Mouse (Mus musculus) heart, embryonic 14.5 days (tissue): ENCODE measurements around the gene Zswim4. TPM values are rescaled to one million over a fixed set of nuclear protein-coding genes. Genes with fewer than 3 reads are reported as not detected.

Experiments used
- ATAC-seq: fragments of 200-750 bp; cut with Nextera tagmentation; 2 replicates; pipeline ENCODE4 v1.8.0; 2017; ENCODE audit warnings: low read depth, moderate TSS enrichment; ENCODE audit not compliant: insufficient number of reproducible peaks, insufficient read depth, low FRiP score
- H3K27ac ChIP-seq, 2 experiments: fragments of 200-500 bp in 1 of 2; fragments of 300-500 bp in 1 of 2; sonication (generic) in 1 of 2; replicated peaks in 1 of 2; 2 replicates each; pipeline ENCODE4 v1.5.1; 2012 to 2014; ENCODE audit warnings: low read depth in 2 of 2, low read length in 2 of 2, control low read depth in 1 of 2, mild to moderate bottlenecking in 1 of 2, mixed read lengths in 1 of 2; ENCODE audit not compliant: control insufficient read depth in 1 of 2, insufficient read depth in 1 of 2
- H3K27me3 ChIP-seq: fragments of 300-500 bp; sonication (generic); 2 replicates; pipeline ENCODE4 v1.6.1; 2014; ENCODE audit warnings: mild to moderate bottlenecking, low read length, control low read depth; ENCODE audit not compliant: control insufficient read depth, insufficient read depth
- H3K36me3 ChIP-seq: fragments of 300-500 bp; sonication (generic); 2 replicates; pipeline ENCODE4 v1.6.1; 2014; ENCODE audit warnings: mild to moderate bottlenecking, control low read depth, low read length, mixed read lengths; ENCODE audit not compliant: control insufficient read depth, insufficient read depth
- H3K4me1 ChIP-seq, 2 experiments: fragments of 200-500 bp in 1 of 2; fragments of 300-500 bp in 1 of 2; sonication (generic) in 1 of 2; 2 replicates each; pipeline ENCODE4 v1.6.1; 2012 to 2014; ENCODE audit warnings: low read length in 2 of 2, control low read depth in 1 of 2, mixed read lengths in 1 of 2; ENCODE audit not compliant: control insufficient read depth in 2 of 2, insufficient read depth in 2 of 2
- H3K4me2 ChIP-seq: fragments of 300-500 bp; sonication (generic); 2 replicates; pipeline ENCODE4 v1.6.1; 2014; ENCODE audit warnings: mild to moderate bottlenecking, low read length
- H3K4me3 ChIP-seq, 2 experiments: fragments of 200-500 bp in 1 of 2; fragments of 300-500 bp in 1 of 2; sonication (generic) in 1 of 2; 2 replicates each; pipeline ENCODE4 v1.5.1; 2012 to 2014; ENCODE audit warnings: low read length in 2 of 2, mild to moderate bottlenecking in 2 of 2, control low read depth in 1 of 2, low read depth in 1 of 2, moderate library complexity in 1 of 2; ENCODE audit not compliant: control insufficient read depth in 1 of 2, insufficient read depth in 1 of 2
- H3K9ac ChIP-seq: fragments of 300-500 bp; sonication (generic); 2 replicates; pipeline ENCODE4 v1.6.1; 2014; ENCODE audit warnings: mild to moderate bottlenecking, low read length
- H3K9me3 ChIP-seq: fragments of 300-500 bp; sonication (generic); 2 replicates; pipeline ENCODE4 v1.6.1; 2016; ENCODE audit warnings: low read length, control low read depth; ENCODE audit not compliant: control insufficient read depth
- whole genome bisulfite sequencing: fragments of 180-500 bp; shearing (Covaris S2); extraction: QIAGEN DNeasy Blood & Tissue Kit; methylation state at CpG from one replicate; pipeline ENCODE4 v1.1.7; 2014; 5-methylcytosine and 5-hydroxymethylcytosine counted together
- polyA plus RNA-seq: library from polyadenylated mRNA; unstranded; fragments of >200 nt; fragmentation: Nextera tagmentation; extraction: Ambion mirVana; gene quantifications from 2 replicates; pipeline ENCODE4 v1.2.1, GENCODE M21; 2014

The Zswim4 gene
- polyA plus RNA-seq, 1 experiment from 2014 or later, result 6.7 TPM

- Histone ChIP-seq H3K4me3 (peak within 1 kb of the TSS; percentile 70 to 89), H3K27me3 (no peaks in the 10 kb centered on the region)
- under 1% methylated on average over 44 of the region's 44 CpGs for WGBS
Measured at GRCm38 (mm10) chr8:84269950-84270773, 33.3 kb upstream of the Zswim4 start, which contains the start of gene Ccdc130. Ccdc130 (minus strand) TSS chr8:84270380.

GRCm38 (mm10) chr8:84261098-84261497, 24.2 kb upstream of the Zswim4 start:
- Histone ChIP-seq H3K36me3 (peaks cover 81% of the 10 kb centered on the region), H3K9ac (no peak overlapping the region), H3K4me3 (no peak overlapping the region), H3K27me3 (no peaks in the 10 kb centered on the region), H3K4me1 (peaks cover 8 to 12% of the 10 kb centered on the region in 2 experiments), H3K4me2 (no peak overlapping the region), H3K27ac (no peak overlapping the region), H3K9me3 (no peaks in the 10 kb centered on the region)
- 91% methylated on average over 4 of the region's 4 CpGs for WGBS
- no peak for ATAC-seq

More at GRCm38 (mm10) chr8:84269950-84270773, 33.3 kb upstream of the Zswim4 start, which contains the start of gene Ccdc130:
- H3K27ac ChIP-seq, result peak within 1 kb of the TSS in 1 of 2 experiments; percentile 57; a peak in 1 of 4 replicates
- peak within 1 kb of the TSS; percentile 93 for H3K9ac ChIP-seq
- no peaks in the 10 kb centered on the region for H3K9me3 ChIP-seq
- ATAC-seq, result peak; percentile 99
- peak within 1 kb of the TSS; percentile 94 for H3K4me2 ChIP-seq
- H3K36me3 ChIP-seq, result peaks cover 22% of the 10 kb centered on the region
- peaks cover 0 to 11% of the 10 kb centered on the region in 2 experiments; a peak in 2 of 4 replicates for H3K4me1 ChIP-seq

- H3K4me2 ChIP-seq, result peak within 1 kb of the TSS; percentile 92
- H3K27ac ChIP-seq, result peak within 1 kb of the TSS; percentile 78 to 86
- under 1% methylated on average over 63 of the region's 64 CpGs for WGBS
- H3K9me3 ChIP-seq, result no peaks in the 10 kb centered on the region
- peak; percentile 79 for ATAC-seq
- peak within 1 kb of the TSS; percentile 65 to 74 for H3K4me3 ChIP-seq
- no peaks in the 10 kb centered on the region for H3K27me3 ChIP-seq
- H3K4me1 ChIP-seq, result peaks cover 10 to 14% of the 10 kb centered on the region in 2 experiments
- H3K36me3 ChIP-seq, result peaks cover 75% of the 10 kb centered on the region
- peak within 1 kb of the TSS; percentile 77 for H3K9ac ChIP-seq
Measured at GRCm38 (mm10) chr8:84256822-84257610, 20.2 kb upstream of the Zswim4 start, which contains the start of gene Mri1. Mri1 (minus strand) TSS chr8:84257326.

GRCm38 (mm10) chr8:84256458-84256821, 19.6 kb upstream of the Zswim4 start:
- H3K4me3 ChIP-seq, result peak overlapping the region; percentile 65 to 74
- H3K36me3 ChIP-seq, result peaks cover 75% of the 10 kb centered on the region
- no peaks in the 10 kb centered on the region for H3K27me3 ChIP-seq
- 15% methylated on average over 6 of the region's 6 CpGs for WGBS
- peak overlapping the region in 1 of 2 experiments; percentile 78; a peak in 3 of 4 replicates for H3K27ac ChIP-seq
- H3K9ac ChIP-seq, result peak overlapping the region; percentile 77
- H3K4me1 ChIP-seq, result peaks cover 10 to 14% of the 10 kb centered on the region in 2 experiments
- ATAC-seq, result no peak
- H3K4me2 ChIP-seq, result peak overlapping the region; percentile 92
- no peaks in the 10 kb centered on the region for H3K9me3 ChIP-seq

- H3K9ac ChIP-seq, result no peak overlapping the region
- peak overlapping the region; percentile 92 for H3K4me2 ChIP-seq
- H3K27ac ChIP-seq, result no peak overlapping the region
- no peaks in the 10 kb centered on the region for H3K9me3 ChIP-seq
- H3K4me3 ChIP-seq, result peak overlapping the region; percentile 65 to 74; a peak in 2 of 4 replicates
- no peaks in the 10 kb centered on the region for H3K27me3 ChIP-seq
- H3K4me1 ChIP-seq, result peaks cover 10 to 14% of the 10 kb centered on the region in 2 experiments
- WGBS, result 90% methylated on average over 3 of the region's 3 CpGs
- H3K36me3 ChIP-seq, result peaks cover 75% of the 10 kb centered on the region
- ATAC-seq, result no peak
Measured at GRCm38 (mm10) chr8:84255858-84256257, 19.0 kb upstream of the Zswim4 start.

GRCm38 (mm10) chr8:84249257-84250170, 12.7 kb upstream of the Zswim4 start, which contains the start of gene D8Ertd738e:
D8Ertd738e (minus strand) TSS chr8:84249719.
- 3% methylated on average over 52 of the region's 52 CpGs for WGBS
- peak within 1 kb of the TSS; percentile 63 to 80 for H3K27ac ChIP-seq
- no peaks in the 10 kb centered on the region for H3K9me3 ChIP-seq
- H3K4me1 ChIP-seq, result no peaks in the 10 kb centered on the region
- peaks cover 77% of the 10 kb centered on the region for H3K36me3 ChIP-seq
- peak within 1 kb of the TSS; percentile 73 to 89 for H3K4me3 ChIP-seq
- peak within 1 kb of the TSS; percentile 95 for H3K9ac ChIP-seq
- H3K4me2 ChIP-seq, result peak within 1 kb of the TSS; percentile 77
- ATAC-seq, result peak; percentile 81
- H3K27me3 ChIP-seq, result no peaks in the 10 kb centered on the region
